Mouse (Mus musculus): ENCODE data around the gene Rpusd1. TPM values are rescaled to one million over a fixed set of nuclear protein-coding genes. Genes with fewer than 3 reads are reported as not detected.

Gene Rpusd1
- 3.0 and 3.9 TPM in 2 replicates for total RNA-seq (2017)

DNA sequence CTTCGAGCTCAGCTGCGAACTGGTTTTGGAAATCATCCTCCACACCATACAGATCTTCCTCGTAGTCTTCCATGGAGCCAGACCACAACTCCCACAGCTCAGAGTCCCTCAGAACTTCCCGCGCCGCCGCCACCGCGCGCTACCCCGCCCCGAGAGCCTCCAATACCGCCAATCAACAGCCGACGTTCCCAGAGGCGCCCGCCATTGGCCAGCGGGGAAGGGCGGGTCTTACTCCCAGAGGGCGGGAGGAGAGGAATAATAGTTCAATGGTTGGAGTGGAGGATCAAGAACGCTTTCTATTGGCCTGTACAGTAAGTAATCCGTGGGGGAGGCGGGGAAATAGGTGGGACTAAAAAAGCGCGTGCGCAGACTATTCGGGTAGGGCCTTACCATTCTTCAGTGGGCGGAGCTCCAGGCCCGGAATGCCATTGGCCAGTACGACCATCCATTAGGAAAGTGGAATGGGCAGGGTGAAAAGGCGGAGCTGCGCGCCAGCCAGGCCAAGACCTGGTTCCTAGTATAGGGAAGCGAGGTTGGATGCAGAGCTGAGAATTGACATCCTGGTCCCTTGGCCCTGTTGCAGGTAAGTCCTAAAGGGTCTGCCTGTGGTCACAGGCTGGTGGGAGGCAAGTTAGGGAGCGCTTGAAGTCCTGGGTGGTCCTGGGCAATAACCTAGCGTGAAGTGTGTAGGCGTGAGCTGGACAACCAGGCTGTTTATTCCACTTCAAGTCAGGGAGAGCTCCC is at the start of gene Rpusd1, which contains the start of gene Chtf18:
Rpusd1 (plus strand) TSS at position 406 of the 744 bp plus-strand sequence.
Chtf18 (minus strand) TSS at position 155 of the 744 bp plus-strand sequence.
- ATAC-seq (replicated peaks; ENCODE audit: low read depth, poor library complexity, severe bottlenecking): peak; percentile 93

DNA sequence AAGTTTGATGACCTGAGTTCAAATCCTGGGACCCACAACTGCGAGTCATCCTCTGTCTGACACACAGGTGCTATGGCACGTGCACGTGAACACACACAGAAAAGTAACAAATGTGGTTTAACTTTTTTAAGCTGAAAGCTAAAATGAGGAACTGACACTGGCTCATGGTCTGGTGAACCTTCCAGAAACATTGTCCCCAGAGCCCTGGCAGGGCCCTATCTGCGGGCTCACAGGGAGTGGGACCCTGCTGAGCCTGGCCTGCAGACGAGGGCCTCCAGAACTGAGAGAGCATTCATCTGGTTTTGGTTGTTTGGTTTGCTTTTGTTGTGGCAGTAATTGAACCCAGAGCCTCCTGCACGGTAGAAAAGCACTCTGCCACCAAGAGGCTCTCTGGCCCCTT is 49.5 kb upstream of the Rpusd1 start:
- peak; percentile 62 for ATAC-seq (replicated peaks; ENCODE audit: low read depth, poor library complexity, severe bottlenecking)

DNA sequence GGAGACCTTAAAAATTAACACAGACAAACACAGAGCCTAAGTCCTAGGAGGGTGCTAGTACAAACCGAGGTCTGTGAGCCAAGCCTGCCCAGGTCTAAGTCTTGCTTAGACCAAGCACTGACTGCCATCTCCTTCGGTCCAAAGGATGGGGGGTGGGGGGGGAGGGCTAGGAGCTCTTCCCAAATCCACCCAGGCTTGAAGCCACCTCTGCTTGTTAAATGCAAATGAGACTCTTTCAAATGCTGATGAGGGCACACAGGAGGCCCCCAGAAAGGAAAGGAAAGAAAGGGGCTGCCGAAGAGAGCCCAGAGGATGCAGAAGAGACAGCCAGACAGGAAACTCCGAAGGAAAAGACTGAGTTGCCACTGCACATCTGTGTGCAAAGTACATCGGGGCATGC is 47.7 kb upstream of the Rpusd1 start:
- no peak for ATAC-seq (replicated peaks; ENCODE audit: low read depth, poor library complexity, severe bottlenecking)

DNA sequence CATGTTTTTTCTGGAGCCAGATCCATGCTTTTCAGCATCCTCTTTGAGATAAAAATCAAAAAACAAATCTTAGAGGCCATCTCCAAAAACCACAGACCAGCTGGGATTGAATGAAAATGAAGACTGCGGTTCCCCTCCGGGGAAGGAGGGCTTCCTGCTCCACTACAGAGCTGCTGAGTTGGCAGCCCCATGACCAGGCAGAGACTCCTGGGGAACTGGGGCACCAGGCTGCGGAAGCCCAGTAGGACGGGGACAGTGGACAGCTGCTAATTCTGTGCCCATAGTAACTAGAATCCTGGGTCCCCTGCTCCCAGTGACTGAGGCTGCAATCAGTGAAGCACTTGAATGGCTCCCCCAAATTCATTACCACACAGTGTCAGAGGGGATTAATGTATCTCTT is 45.8 kb upstream of the Rpusd1 start:
- ATAC-seq (replicated peaks; ENCODE audit: low read depth, poor library complexity, severe bottlenecking): no peak

DNA sequence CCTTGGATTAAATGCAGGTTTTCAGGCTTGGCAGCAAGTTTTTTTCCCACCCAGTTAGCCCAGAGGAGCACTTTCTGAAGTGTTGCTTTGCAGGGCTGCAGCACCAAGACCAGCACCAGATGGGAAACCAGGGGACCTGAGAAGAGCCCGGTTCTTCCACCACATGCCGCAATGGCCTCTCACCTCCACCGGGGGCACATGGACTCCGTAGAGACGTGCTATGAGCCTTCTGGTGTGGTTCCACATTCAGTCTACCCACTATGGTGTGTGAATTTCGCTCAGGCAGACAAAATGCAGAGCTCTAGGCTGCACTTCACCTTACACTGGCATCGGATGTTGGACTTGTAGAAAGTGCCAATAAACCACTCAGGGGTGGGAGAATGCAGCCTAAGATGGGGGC is 41.1 kb upstream of the Rpusd1 start:
- peak; percentile 58; the same call in 1 of the 2 replicates for ATAC-seq (replicated peaks; ENCODE audit: low read depth, poor library complexity, severe bottlenecking)

DNA sequence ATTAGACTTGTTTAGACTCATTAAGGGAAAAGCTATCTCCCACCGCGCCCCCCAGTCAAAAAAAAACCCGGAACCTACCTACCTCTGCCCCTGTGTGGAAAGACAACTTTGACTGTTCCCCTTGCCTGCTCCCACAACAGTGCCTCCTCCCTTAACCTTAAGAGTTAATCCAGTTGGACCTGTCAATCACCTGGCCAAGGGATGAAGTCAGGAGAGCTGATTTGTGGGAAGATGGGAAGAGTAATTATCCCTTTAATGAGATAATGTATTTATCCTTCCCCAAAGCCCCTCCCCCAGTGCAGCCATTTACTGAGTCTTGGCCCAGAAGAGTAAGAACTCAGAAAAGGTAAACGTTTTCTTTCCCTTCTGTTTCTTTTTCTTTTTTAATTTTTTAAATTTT is 38.5 kb upstream of the Rpusd1 start:
- ATAC-seq (replicated peaks; ENCODE audit: low read depth, poor library complexity, severe bottlenecking): no peak

DNA sequence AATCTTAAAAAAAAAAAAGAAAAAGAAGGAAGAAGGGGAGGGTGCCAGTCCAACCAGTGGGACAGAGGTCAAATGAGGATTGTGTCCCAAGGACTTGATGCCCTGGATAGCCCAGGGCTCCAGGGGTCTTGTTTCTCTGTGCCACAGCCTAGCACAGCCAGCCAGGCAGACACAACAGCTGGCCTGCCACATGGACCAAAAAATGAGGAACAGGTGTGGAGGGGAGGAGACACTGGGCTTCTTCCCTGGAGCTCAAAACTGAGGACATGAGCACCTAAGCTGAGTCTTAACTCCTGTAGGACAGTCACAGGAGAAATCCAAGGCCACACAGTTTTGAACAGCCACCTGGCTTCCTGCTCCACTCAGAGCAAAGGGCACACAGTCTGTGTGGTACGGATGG is 31.2 kb upstream of the Rpusd1 start:
- ATAC-seq (replicated peaks; ENCODE audit: low read depth, poor library complexity, severe bottlenecking): no peak

DNA sequence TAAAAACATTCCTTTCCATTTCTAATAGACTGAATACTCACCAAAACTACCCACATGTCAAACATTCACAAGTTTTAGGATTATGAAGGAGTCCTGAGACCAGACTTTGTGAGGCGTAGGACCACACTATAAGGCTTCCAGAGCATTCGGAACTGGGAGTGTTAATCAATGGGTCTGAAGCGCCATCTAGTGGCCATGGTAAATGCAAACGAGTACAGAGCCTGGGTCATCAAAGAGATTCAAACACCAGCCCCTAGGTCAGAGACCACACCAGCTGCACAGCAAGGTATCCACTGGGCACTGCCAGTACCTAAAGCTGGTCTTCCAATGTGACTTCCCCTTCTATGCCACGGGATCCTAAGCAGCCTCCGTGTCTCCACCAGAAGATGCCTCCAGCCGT is 29.0 kb upstream of the Rpusd1 start:
- ATAC-seq (replicated peaks; ENCODE audit: low read depth, poor library complexity, severe bottlenecking): peak; percentile 85

DNA sequence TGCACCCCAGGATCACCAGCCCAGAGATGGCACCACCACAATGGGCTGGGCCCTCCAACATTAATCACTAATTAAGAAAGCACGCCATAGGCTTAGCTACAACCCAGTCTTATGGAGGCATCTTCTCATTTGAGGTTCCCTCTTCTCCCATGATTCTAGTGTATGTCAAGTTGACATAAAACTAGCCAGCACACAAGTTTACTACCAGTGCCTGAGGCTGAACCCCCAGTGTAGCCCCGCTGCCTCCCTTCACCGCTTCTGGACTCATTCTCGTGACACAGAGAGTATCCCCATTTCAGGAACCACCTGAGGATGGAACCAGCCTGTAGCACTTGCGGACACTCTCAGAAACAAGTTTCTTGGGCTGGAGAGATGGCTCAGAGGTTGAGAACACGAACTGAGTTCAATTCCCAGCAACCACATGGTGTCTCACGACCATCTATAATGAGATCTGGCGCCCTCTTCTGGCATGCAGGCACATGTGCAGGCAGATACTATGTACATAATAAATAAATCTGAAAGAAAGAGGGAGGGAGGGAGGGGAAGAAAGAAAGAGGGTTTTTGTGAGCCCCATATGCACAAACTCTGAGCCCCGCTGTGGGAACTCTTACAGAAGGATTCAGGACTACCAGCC is 26.5 kb upstream of the Rpusd1 start:
- no peak for ATAC-seq (replicated peaks; ENCODE audit: low read depth, poor library complexity, severe bottlenecking)

DNA sequence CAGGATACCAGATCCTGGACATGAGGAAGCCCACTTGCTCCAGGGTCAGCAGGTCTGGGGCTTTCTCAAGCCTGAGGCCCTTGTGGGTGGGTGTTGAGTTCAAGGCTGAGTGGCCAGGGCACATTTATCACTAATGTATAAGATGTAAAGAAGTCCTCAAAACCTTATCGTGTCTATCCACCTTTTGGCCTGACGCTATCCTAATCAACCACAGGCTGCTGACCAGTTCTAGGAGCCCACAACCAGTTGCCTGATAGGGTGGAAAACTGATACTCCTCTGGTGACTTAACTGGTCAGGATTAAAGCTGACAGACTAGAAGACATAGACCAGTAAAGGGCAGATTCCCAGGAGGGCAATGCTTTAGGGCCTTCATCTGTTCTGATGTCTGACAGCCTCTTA is 17.5 kb upstream of the Rpusd1 start:
- ATAC-seq (replicated peaks; ENCODE audit: low read depth, poor library complexity, severe bottlenecking): no peak

DNA sequence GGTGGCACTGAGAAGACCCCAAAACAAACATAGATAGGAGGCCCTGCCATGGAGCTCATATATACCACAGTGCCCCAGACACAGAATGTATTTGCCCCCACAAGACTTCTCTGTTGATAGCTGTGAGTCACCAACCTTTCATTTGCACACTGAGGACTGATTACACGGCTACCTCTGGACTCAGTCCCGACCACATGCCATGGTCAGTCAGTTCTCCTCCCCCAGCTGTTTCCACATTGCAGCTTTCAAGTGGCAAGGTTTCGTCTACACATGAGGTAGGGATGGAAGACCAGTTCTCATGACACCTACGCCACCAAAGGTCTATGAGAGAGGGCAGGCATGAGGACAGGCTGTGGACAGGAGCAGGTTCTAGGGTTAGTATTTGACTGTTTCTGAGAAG is 16.3 kb upstream of the Rpusd1 start:
- no peak for ATAC-seq (replicated peaks; ENCODE audit: low read depth, poor library complexity, severe bottlenecking)

DNA sequence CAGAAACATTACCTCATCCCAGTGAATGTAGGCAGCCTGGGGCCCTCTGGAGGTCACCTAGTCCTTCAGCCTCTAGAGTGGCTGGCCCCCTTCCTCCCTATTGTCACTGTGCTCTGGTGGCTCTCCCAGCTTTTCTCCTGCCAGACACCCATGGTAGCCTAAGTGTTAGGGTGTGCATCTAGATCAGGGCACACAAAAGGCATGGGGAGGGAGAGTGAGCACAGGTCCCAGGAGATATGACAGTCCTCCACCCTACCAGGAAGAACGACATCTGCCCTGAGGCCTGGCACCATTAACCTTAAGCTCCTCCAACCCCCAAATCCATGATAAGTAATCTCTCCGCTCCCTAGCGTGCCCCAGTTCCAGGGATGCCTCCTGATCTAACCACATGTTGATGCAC is 11.8 kb upstream of the Rpusd1 start:
- ATAC-seq (replicated peaks; ENCODE audit: low read depth, poor library complexity, severe bottlenecking): no peak

DNA sequence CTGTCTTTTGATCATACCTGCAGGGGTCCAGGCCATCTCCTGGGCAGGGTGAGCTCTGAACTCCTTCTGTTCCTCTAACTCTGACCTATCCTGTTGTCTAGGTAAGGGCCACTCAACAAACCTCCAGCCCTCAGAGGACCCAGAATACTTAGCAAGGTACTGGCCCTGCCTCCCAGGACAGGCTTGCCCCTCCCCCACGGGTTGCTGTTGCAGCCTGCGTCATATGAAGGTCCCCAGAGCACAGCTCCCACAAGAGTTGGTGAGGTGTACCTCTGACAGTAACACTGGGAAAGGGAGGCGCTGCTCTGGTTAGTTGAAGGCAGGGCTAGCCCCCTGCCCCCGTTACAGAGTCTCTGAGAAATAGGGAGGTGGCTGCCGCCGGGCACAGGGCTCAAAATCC is 11.3 kb upstream of the Rpusd1 start:
- no peak for ATAC-seq (replicated peaks; ENCODE audit: low read depth, poor library complexity, severe bottlenecking)

DNA sequence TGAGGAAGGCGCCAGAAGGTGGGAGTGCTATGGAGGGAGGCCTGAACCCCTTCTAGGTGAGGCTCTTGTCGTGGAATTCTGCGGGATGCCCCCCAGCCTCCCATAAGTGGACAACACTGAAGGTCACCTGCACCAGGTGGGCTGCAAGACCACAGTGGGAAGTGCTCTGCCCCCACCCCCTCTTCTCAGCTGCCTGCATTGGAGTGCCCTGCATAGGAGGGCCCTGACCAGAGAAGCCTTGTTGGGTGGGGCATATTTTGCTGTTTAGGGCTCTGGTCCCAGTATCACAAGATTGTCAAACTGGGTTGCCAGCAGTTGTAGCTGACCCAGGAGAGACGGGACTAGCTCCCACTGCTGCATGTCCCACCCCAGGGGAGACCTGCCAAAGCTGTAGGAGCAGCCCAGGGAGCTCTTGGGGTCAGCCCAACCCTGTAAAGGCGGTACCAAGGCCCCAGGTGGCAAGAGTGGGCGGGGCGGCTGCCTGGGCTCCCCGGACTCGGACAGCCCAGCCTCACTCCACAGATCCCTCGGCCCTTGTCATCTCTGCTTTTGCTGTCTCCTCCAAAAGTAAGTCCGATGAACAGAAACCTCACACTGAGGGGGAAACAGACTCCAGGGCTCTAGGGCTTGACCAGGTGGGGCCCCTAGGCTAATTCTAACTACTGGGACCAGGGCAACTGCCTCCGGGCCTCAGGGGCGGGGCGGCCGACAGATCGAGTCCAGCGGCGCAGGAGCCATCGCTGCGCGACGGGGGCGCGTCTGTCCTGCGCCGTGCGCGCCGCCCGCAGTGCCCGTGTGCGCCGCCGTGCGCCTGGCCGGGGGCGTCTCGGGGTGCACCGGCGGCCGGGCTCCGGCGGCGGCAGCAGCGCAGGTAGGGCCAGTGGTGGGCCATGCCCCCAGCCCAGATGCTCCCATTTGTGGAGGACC is 10.5 kb upstream of the Rpusd1 start, which contains the start of gene Gng13:
Gng13 (plus strand) TSS at position 461 of the 927 bp plus-strand sequence.
- ATAC-seq (replicated peaks; ENCODE audit: low read depth, poor library complexity, severe bottlenecking): no peak

DNA sequence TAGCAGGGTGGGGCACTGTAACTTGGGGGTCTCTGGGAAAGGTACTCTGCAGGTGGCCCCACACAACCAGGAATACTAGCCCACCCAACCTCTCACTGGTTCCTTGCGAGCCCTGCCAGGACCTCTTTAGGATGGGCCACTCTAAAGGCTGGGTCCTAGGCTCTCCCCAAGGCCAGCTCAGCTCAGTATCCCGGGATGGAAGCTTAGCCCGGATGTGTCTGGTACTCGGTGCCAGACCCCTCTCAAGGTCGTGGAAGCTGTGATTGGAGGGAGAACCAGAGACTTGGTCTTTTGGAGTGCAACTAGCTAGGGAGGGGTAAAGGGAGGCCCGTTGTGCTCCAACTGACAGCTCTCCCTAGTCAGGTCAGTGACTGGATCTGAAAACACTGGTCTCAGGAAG is 9.8 kb upstream of the Rpusd1 start:
- no peak for ATAC-seq (replicated peaks; ENCODE audit: low read depth, poor library complexity, severe bottlenecking)

DNA sequence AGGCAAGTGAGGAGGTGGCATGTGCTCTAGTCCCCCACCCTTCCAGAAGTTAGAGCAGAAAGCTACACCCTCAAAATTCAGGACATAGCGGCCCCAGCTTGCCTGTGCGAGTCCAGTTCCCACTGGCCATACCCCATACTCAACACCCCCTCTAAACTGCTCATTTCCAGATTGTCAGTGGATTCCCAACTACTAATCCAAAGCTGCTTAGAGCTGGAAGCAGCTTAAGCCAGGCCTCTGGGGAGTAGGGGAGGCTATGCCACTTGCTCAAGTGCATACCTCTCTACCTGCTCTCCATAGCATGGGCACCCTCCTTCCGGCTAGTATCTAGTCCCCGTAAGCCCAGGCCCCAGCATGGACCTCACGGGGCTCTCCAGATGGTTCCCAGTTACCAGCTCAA is 6.0 kb upstream of the Rpusd1 start:
- ATAC-seq (replicated peaks; ENCODE audit: low read depth, poor library complexity, severe bottlenecking): no peak

DNA sequence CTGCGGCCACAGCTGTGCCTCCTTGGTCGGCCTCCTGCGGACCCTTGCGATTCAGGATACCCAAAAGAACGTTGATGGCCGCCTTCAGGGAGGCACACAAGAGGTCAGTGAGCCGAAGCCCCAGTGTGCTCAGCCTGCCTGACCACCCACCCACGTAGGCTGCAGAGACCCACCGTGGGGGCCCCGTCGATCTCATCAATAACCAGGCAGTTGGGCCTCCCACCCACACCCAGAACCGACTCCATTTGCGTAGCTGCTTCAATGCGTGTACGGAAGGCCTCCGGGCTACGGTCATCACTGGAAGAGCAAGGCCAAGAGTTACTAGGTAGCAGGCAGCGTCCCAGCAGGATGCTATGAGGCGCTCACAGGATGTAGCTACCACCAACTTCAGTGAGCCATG is 4.0 kb upstream of the Rpusd1 start:
- ATAC-seq (replicated peaks; ENCODE audit: low read depth, poor library complexity, severe bottlenecking): no peak

DNA sequence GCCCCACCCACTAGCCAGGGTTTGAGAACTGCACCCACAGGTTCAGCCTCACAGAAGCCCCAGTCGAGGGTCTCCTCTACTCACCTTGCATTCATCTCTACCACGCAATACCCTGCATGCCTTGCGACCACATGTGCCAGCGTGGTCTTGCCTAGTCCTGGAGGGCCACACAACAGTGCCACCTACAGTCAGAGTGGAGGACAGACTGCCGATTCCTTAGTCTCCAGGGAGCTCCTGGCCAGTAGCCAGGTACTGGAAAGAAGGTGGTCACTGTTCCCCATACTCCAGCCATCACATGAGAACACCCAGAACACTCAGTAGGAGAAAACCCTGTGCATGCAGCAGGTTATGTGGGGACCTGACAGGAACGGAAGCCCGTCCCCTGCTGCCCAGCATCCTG is 3.6 kb upstream of the Rpusd1 start:
- no peak for ATAC-seq (replicated peaks; ENCODE audit: low read depth, poor library complexity, severe bottlenecking)

DNA sequence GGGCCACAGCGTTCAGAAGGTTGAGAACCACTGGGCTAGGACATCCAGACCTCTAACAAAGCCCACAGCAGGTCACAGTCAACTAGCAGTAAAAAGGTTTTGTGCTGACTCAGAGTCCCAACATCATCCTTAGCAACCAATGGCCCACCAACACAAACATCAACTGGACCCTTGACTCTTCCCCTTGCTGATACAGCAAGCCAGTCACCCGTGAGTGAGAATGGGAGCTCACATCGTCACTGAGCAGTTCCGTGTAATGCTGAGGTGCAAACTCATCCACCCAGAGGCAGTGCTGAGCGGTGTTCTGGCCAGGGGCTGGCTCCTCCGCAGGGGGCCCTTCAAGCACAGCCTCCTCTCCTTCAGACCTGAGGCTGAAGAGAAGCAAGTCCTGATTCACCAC is 2.2 kb upstream of the Rpusd1 start:
- ATAC-seq (replicated peaks; ENCODE audit: low read depth, poor library complexity, severe bottlenecking): no peak

DNA sequence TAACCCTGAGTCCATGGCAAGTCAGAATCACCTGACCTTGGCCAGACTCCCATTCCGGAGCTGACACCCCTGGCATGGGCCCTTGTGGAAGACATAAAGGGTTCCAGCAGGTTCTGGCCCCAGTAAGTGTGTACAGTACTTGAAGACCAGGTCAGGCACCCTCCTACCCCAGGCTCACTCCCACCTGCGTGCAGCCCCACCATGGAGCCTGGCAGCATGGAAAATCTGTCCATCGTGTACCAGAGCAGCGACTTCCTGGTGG is 470 bp downstream of the Rpusd1 start:
- no peak for ATAC-seq (replicated peaks; ENCODE audit: low read depth, poor library complexity, severe bottlenecking)

DNA sequence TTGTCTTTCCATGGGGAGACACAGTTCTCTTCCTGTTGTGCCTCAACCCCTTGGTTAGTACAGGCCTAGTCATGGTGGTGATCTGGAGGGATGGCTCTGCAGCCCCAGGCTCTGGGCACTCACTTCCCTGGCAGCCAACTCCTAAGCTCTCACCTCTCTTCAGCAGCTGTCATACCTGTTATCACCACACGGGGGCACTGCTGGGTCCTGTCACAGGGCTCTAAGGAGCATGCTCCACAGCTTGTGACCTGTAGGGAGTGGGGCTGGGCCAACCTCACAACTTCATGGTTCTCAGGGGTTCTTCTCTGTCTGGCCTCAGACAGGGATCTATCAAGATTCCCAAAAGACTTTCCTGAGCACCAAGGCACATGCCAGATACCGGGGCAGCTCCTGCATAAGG is 4.6 kb downstream of the Rpusd1 start:
- peak; percentile 52 for ATAC-seq (replicated peaks; ENCODE audit: low read depth, poor library complexity, severe bottlenecking)

Measured in common myeloid progenitor, adult 5-6 weeks (primary cell).